Mouse (Mus musculus): Measurements from ENCODE around the gene Tifab. TPM values are rescaled to one million over a fixed set of nuclear protein-coding genes. Genes with fewer than 3 reads are reported as not detected.

Gene Tifab
- total and polyA plus RNA-seq, 3 experiments, result 1.9 to 6.7 (median 4.7) TPM

DNA sequence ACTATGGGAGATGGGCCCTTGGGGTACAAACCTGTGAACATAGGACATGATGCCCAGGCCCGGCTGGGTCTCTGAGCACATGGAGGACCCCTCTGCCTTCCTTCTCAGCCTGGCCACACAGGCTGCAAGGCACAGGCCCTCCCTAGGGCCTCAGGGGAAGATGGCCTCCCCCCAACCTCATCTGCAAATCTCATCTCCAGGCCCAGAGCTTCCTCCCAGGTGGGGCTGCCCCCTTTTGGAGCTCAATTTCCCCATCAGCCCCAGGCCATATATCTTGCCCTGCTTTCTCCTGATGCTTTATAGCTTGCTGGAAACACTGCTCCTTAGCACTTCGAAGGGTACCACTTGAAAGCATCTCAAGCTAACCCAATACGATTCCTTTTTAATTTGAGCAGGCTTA lies 14.3 kb downstream of the Tifab start:
- Histone ChIP-seq H3K4me2 (ENCODE audit: insufficient read depth, low read depth, poor library complexity, severe bottlenecking) (no peak overlapping the region), H3K4me1 (ENCODE audit: control insufficient read depth in 1 of 2, insufficient read depth in 2 of 2) (peaks cover 23 to 62% of the 10 kb centered on the region in 2 experiments), H3K27ac (ENCODE audit: insufficient read depth, low read depth) (no peak overlapping the region), H3K27me3 (replicated peaks) (no peaks in the 10 kb centered on the region), H3K36me3 (replicated peaks in 1 of 2; ENCODE audit: control insufficient read depth in 1 of 2, insufficient read depth in 1 of 2, low read length in 1 of 2) (no peaks in the 10 kb centered on the region), H3K9me3 (replicated peaks; ENCODE audit: low read length) (no peaks in the 10 kb centered on the region), H3K9ac (ENCODE audit: insufficient read depth, low read depth) (no peak overlapping the region), H3K79me2 (replicated peaks; ENCODE audit: control insufficient read depth, extremely low read depth, insufficient read depth, poor library complexity, severe bottlenecking) (no peaks in the 10 kb centered on the region), H3K4me3 (replicated peaks in 1 of 3; ENCODE audit: low read depth in 2 of 3, low read length in 2 of 3, poor library complexity in 1 of 3) (no peak overlapping the region)
- DNase-seq (ENCODE audit: extremely low read depth), result peak; percentile 69
- in situ Hi-C loops (cut with MboI; ENCODE audit: low pct_ligation_motif_present, low pct_unique_long_range_greater_than_20kb, low sequenced_read_pairs) (no loop called here), dilution Hi-C loops (cut with MboI; ENCODE audit: extremely low pct_ligation_motif_present, extremely low pct_unique_long_range_greater_than_20kb, low sequenced_read_pairs) (no loop called here)
- no peak for TF ChIP-seq SMC3 (IDR thresholded peaks at IDR 0.05; ENCODE audit: low read depth, low read length)
- TF ChIP-seq ETS1 (conservative IDR thresholded peaks at IDR 0.05; ENCODE audit: low read depth, low read length), result no peak
- no peak for TF ChIP-seq USF2 (conservative IDR thresholded peaks at IDR 0.05; ENCODE audit: low read depth, low read length)
- TF ChIP-seq MAX (IDR thresholded peaks at IDR 0.05; ENCODE audit: low read length), result 0 out of 2 replicates have a peak, but pooled peaks have one; percentile 19
- no peak for TF ChIP-seq GABPA (IDR thresholded peaks at IDR 0.05; ENCODE audit: insufficient replicate concordance, low read depth, low read length)
- TF ChIP-seq RCOR1 (conservative IDR thresholded peaks at IDR 0.05; ENCODE audit: low read depth, low read length), result no peak
- TF ChIP-seq E2F4 (IDR thresholded peaks at IDR 0.05; ENCODE audit: insufficient replicate concordance, low read depth, low read length), result no peak
- no peak for TF ChIP-seq SIN3A (IDR thresholded peaks at IDR 0.05; ENCODE audit: low read length)
- TF ChIP-seq ELF1 (IDR thresholded peaks at IDR 0.05; ENCODE audit: low read depth, low read length), result no peak
- TF ChIP-seq ZC3H11A (IDR thresholded peaks at IDR 0.05; ENCODE audit: low read depth, low read length), result no peak
- 0 out of 2 replicates have a peak, but pooled peaks have one; percentile 13 for TF ChIP-seq EP300 (IDR thresholded peaks at IDR 0.05; ENCODE audit: low read length)
- TF ChIP-seq HCFC1 (IDR thresholded peaks at IDR 0.05; ENCODE audit: low read depth, low read length), result no peak
- TF ChIP-seq IRF4 (IDR thresholded peaks at IDR 0.05; ENCODE audit: low read depth, low read length), result peak; percentile 23; the same call in 1 of the 2 replicates
- TF ChIP-seq TCF12 (IDR thresholded peaks at IDR 0.05; ENCODE audit: low read depth, low read length), result no peak
- no peak for TF ChIP-seq NELFE (IDR thresholded peaks at IDR 0.05; ENCODE audit: low read depth, low read length)
- no peak for TF ChIP-seq KAT2A (IDR thresholded peaks at IDR 0.05; ENCODE audit: insufficient replicate concordance, low read length)

GRCm38 (mm10) chr13:56163751-56164150 lies 14.9 kb downstream of the Tifab start:
- H3K4me3 ChIP-seq (replicated peaks in 1 of 3; ENCODE audit: low read depth in 2 of 3, low read length in 2 of 3, poor library complexity in 1 of 3), result no peak overlapping the region
- no peak for TF ChIP-seq TBP (conservative IDR thresholded peaks at IDR 0.05; ENCODE audit: low read depth, low read length)
- no peak for TF ChIP-seq USF2 (conservative IDR thresholded peaks at IDR 0.05; ENCODE audit: low read depth, low read length)
- no peak for TF ChIP-seq MAZ (IDR thresholded peaks at IDR 0.05; ENCODE audit: low read depth, low read length)
- no peak for TF ChIP-seq KAT2A (IDR thresholded peaks at IDR 0.05; ENCODE audit: insufficient replicate concordance, low read length)
- no peak for TF ChIP-seq UBTF (IDR thresholded peaks at IDR 0.05; ENCODE audit: low read depth, low read length)
- H3K27me3 ChIP-seq (replicated peaks), result no peaks in the 10 kb centered on the region
- in situ Hi-C loops (cut with MboI; ENCODE audit: low pct_ligation_motif_present, low pct_unique_long_range_greater_than_20kb, low sequenced_read_pairs) (no loop called here), dilution Hi-C loops (cut with MboI; ENCODE audit: extremely low pct_ligation_motif_present, extremely low pct_unique_long_range_greater_than_20kb, low sequenced_read_pairs) (no loop called here)
- H3K4me1 ChIP-seq (ENCODE audit: control insufficient read depth in 1 of 2, insufficient read depth in 2 of 2), result peaks cover 23 to 56% of the 10 kb centered on the region in 2 experiments
- no peak for DNase-seq (ENCODE audit: extremely low read depth)
- H3K36me3 ChIP-seq (replicated peaks in 1 of 2; ENCODE audit: control insufficient read depth in 1 of 2, insufficient read depth in 1 of 2, low read length in 1 of 2), result no peaks in the 10 kb centered on the region
- H3K27ac ChIP-seq (ENCODE audit: insufficient read depth, low read depth), result no peak overlapping the region
- no peak overlapping the region for H3K4me2 ChIP-seq (ENCODE audit: insufficient read depth, low read depth, poor library complexity, severe bottlenecking)
- H3K9ac ChIP-seq (ENCODE audit: insufficient read depth, low read depth), result no peak overlapping the region
- H3K9me3 ChIP-seq (replicated peaks; ENCODE audit: low read length), result no peaks in the 10 kb centered on the region
- no peaks in the 10 kb centered on the region for H3K79me2 ChIP-seq (replicated peaks; ENCODE audit: control insufficient read depth, extremely low read depth, insufficient read depth, poor library complexity, severe bottlenecking)

All from CH12.LX (cell line).